Mouse (Mus musculus) embryonic fibroblast, embryonic 13.5 days (primary cell): ENCODE results near the gene Pms2.

ENCODE experiments used
- CTCF ChIP-seq: IDR thresholded peaks from 2 replicates; pipeline ENCODE4 v1.5.1; 2011; ENCODE audit warnings: mild to moderate bottlenecking, control low read depth, low read length, moderate library complexity, borderline replicate concordance; ENCODE audit not compliant: insufficient read depth
- POLR2A ChIP-seq: IDR thresholded peaks from 2 replicates; pipeline ENCODE4 v1.6.1; 2011; ENCODE audit warnings: low read depth, mild to moderate bottlenecking, control low read depth, low read length, moderate library complexity

GRCm38 (mm10) chr5:143965586-143966345 lies 56.0 kb downstream of the Pms2 start:
- TF ChIP-seq CTCF = no peak
- TF ChIP-seq POLR2A = no peak
